Mouse (Mus musculus) regulatory T cell (primary cell): Measurements from ENCODE around the gene Gm2897.
"Not testable (repeated sequence)": the region's sequence is repeated elsewhere in the genome, so short reads cannot be mapped to it uniquely, and the experiment has no call there.

Experiments
- in situ Hi-C: fragments of 300-600 bp; cut with MboI, MseI; formaldehyde crosslinking; loops from one replicate; pipeline ENCODE4 v1.15.1; 2025; ENCODE audit warnings: high pct_unique_total_duplicates

The Gm2897 gene

GRCm38 (mm10) chr14:3048727-3049512 is at the start of gene Gm2897:
Gene Gm2897 (plus strand): TSS chr14:3049285.
- in situ Hi-C loops = not testable (repeated sequence)

- in situ Hi-C loops = not testable (repeated sequence)
These were observed 19.4 kb upstream of the Gm2897 start, which contains the start of gene Gm2888 for GRCm38 (mm10) chr14:3029702-3030101. Gene Gm2888 (plus strand): TSS chr14:3030002.

- in situ Hi-C loops = not testable (repeated sequence)
These were observed 372 bp downstream of the Gm2897 start for GRCm38 (mm10) chr14:3049513-3049800.

GRCm38 (mm10) chr14:3050087-3050486 is 1.0 kb downstream of the Gm2897 start:
- in situ Hi-C loops = not testable (repeated sequence)

- in situ Hi-C loops = not testable (repeated sequence)
These were observed 67.0 kb downstream of the Gm2897 start for GRCm38 (mm10) chr14:3116051-3116450.
